Mouse (Mus musculus) kidney, adult 8-10 months (tissue): ENCODE data around the gene Btbd35f25.
"Not testable (repeated sequence)": the region's sequence is repeated elsewhere in the genome, so short reads cannot be mapped to it uniquely, and the experiment has no call there.

Experiments
- DNase-seq, 2 experiments: peaks; one replicate each; pipeline ENCODE4 v3.0.0; 2022

Gene Btbd35f25

DNA sequence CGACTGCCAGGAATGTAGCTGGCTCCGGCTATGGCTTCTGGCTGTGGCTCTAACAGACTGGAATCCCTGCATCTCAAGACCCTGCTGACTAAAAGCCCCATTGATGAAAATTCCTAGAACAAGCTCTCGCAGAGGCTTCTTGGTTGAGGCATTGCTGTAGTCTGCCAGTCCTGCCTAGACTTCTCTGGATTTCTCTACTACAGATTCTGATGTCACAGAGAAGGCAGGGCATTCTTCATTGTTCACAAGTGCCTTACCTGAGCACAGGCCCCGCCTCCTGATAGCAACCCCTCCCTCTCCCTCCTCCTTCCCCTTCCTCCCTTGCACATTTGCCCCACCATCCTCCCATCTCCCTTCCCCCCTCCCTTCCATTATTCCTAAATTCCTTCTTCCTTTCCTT, at the start of gene Btbd35f25:
Gene Btbd35f25 (minus strand): TSS at position 101 of the 400 bp plus-strand sequence.
- not testable (repeated sequence) for DNase-seq

- DNase-seq, result no peak
Observed at GRCm38 (mm10) chrX:31766255-31766654, 49.3 kb upstream of the Btbd35f25 start.

GRCm38 (mm10) chrX:31764001-31764400, 47.0 kb upstream of the Btbd35f25 start:
- no peak for DNase-seq

DNA sequence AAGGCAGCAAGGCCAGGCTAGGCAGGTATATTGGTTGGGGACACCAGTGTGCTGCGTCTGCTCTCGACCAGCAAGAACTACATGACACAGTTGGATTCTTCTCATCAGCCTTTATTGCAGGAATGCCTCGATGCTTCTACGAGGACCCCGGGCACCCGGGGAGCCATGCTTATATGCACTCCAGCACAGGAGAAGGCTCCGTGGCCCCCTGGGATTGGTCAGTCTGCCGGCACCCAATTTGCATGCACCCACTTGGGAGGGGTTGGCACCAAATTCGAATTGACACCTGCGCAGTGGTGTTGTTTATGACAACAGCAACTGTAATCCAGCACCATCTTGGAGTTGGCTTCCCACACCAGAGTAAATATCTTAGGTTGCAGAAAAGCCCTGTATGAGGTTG, 28.1 kb upstream of the Btbd35f25 start:
- no peak for DNase-seq

GRCm38 (mm10) chrX:31736958-31737357, 20.0 kb upstream of the Btbd35f25 start:
- no peak for DNase-seq
